Mouse (Mus musculus): ENCODE measurements around the gene Osbpl8. TPM values are rescaled to one million over a fixed set of nuclear protein-coding genes. Genes with fewer than 3 reads are reported as not detected.
A peak's percentile ranks its signal among the peaks of the same experiment; 100 is the strongest.
"Not testable (repeated sequence)": the region's sequence is repeated elsewhere in the genome, so short reads cannot be mapped to it uniquely, and the experiment has no call there.

The Osbpl8 gene
- total RNA-seq, 2 experiments from 2014 or later = 67.4 to 67.7 TPM

DNA sequence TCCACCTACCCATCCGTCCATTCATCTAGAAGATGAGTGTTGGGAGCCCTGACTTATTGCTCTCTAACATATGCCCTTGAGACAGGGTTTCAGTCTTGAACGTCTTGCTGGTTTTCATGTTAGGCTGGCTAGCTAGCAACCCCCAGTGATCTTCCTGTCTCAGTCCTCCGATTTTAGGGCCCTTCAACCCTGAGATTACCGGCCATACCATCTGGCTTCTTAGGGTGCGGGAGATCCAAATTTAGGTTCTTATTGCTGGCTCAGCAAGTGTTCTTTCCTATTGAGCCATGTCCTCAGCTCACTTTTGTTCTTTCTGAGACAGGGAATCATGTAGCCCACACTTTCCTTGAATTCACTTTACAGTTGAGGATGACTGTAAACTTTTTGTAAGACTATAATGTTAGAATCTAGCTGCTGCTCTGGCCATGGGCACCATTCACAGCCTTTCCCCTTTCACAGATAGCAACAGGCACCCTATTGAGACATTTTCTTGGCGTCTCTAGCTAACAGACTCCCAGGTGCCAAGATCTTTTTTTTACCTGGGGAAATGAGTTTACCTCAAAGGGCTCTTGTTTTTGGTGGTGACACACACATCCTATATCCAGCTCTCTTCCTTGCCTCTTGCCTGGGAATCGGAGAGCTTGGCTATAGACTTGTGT, 9.2 kb downstream of the Osbpl8 start:
- no peak for DNase-seq (ENCODE audit: extremely low spot score in 1 of 2, low spot score in 2 of 2)
- intact Hi-C loops (cut with DNase I) = no loop called here

DNA sequence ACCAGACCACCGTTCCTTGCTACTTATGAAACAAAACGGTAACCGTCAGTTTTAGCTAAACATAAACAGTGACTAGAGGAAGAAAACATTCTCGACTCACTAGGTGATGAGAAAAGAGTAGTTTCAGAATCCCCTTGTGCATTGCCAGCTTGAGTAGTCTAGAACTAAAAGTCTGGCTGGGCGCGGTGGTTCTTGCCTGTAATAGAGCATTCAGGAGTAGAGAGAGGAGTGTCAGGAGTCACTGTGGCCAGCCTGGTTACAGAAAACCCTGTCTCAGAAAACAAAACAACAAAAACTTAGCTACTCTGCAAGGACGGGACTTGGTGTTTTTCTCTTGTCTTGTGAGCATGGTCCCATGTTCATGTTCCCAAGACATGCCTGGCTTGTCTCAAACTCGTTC, 12.8 kb downstream of the Osbpl8 start:
- intact Hi-C loops (cut with DNase I) = no loop called here
- no peak for DNase-seq (ENCODE audit: extremely low spot score in 1 of 2, low spot score in 2 of 2)

DNA sequence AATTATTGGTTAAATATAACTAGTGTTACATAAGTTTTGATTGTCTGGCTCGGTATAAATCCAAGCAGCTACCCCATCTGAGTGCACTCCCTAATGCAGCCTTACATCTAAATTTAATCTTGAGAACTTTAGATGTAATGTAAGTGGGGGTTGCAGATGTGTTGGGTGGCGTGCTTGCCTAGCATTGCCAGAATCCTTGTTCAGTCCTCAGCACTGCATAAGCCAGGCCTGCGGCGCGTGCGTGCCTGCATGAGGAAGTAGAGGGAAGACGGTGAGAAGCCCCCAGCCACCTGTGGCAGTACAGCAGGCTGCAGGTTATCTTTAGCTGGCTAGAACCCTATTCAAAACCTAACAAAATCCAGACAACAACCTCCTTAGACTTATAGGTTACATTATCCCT, 13.5 kb downstream of the Osbpl8 start:
- intact Hi-C loops (cut with DNase I) = no loop called here
- peak; percentile 26 to 40 for DNase-seq (ENCODE audit: extremely low spot score in 1 of 2, low spot score in 2 of 2)

GRCm38 (mm10) chr10:111180633-111181032, 16.1 kb downstream of the Osbpl8 start:
- intact Hi-C loops (cut with DNase I) = no loop called here
- no peak for DNase-seq (ENCODE audit: extremely low spot score in 1 of 2, low spot score in 2 of 2)

- DNase-seq (ENCODE audit: extremely low spot score in 1 of 2, low spot score in 2 of 2) = no peak
- intact Hi-C loops (cut with DNase I) = no loop called here
Observed at GRCm38 (mm10) chr10:111183634-111184270, 19.2 kb downstream of the Osbpl8 start.

GRCm38 (mm10) chr10:111185574-111186269, 21.2 kb downstream of the Osbpl8 start:
- intact Hi-C loops (cut with DNase I) = no loop called here

DNA sequence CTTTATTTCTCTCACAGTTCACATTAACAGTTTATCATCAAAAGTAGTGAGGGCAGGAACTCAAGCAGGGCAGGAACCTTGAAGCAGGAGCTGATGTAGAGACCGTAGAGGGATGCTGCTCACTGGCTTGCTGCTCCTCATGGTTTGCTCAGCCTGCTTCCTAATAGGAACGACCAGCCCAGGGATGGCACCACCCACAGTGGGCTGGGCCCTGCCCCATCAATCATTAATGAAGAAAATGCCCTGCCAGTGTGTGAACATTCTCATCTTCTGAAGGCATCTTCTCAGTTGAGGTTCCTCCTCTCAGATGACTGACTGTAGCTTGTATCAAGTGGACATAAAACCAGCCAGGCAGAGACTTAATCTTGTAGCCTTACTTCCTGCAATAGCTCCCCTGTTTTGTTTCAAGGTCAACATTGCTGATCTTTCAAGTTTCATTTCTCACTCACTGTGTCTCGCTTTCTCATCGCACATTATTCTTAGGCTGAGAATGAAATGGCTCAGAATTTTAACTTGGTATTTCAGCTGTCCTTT, 24.5 kb downstream of the Osbpl8 start:
- intact Hi-C loops (cut with DNase I) = no loop called here
- DNase-seq (ENCODE audit: extremely low spot score in 1 of 2, low spot score in 2 of 2) = no peak

More at GRCm38 (mm10) chr10:111185574-111186269, 21.2 kb downstream of the Osbpl8 start:
- no peak for DNase-seq (ENCODE audit: extremely low spot score in 1 of 2, low spot score in 2 of 2)

DNA sequence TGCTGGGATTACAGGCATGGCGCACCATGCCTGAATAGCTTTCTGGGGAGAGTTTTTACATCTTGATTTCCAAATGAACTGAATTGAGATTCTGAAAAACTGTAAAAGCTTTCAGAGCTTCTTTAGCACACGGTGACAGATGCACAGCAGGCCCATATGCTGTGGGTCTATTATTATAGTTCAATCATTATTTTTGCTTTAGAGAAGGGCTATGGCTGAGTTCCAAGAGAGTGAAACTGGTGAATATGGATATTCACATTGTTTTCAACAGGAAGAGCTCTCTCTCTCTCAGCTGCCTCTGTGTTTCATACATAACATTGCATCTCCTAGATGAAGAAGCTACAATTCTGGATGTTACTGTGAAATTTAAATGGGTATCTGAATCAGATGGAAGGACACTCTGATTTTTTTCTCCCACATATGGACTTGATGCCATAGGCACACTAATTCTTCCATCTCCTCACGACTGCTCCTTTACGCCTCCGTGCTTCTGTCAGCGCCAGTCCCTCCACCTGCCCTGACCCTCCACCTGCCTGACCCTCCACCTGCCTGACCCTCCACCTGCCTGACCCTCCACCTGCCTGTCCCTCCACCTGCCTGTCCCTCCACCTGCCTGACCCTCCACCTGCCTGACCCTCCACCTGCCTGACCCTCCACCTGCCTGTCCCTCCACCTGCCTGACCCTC, 25.7 kb downstream of the Osbpl8 start:
- intact Hi-C loops (cut with DNase I) = no loop called here
- DNase-seq (ENCODE audit: extremely low spot score in 1 of 2, low spot score in 2 of 2) = peak in 1 of 2 experiments; percentile 80

GRCm38 (mm10) chr10:111193536-111193935, 29.0 kb downstream of the Osbpl8 start:
- intact Hi-C loops (cut with DNase I) = no loop called here
- DNase-seq (ENCODE audit: extremely low spot score in 1 of 2, low spot score in 2 of 2) = no peak

DNA sequence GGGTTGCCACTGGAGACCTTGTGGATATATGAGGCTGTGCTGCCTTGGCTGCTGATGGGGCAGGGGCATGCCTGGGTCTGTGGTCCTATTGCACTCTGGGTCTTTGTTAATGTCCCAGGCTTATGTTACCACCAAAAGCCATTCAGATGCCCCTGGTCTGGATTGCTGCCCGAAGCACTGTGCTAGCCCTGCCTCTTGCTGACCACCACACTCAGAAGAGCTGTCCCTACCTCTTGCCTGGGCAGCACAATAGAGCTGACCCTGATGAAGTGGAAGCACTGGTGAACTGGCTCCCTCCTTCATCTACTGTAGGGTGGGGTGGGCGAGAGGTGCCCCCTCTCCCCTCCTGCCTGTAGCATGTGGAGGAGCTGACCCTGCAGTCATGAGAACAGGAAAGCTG, 31.6 kb downstream of the Osbpl8 start:
- intact Hi-C loops (cut with DNase I) = no loop called here
- no peak for DNase-seq (ENCODE audit: extremely low spot score in 1 of 2, low spot score in 2 of 2)

- intact Hi-C loops (cut with DNase I) = not testable (repeated sequence)
Observed at GRCm38 (mm10) chr10:111198705-111199104, 34.2 kb downstream of the Osbpl8 start.

DNA sequence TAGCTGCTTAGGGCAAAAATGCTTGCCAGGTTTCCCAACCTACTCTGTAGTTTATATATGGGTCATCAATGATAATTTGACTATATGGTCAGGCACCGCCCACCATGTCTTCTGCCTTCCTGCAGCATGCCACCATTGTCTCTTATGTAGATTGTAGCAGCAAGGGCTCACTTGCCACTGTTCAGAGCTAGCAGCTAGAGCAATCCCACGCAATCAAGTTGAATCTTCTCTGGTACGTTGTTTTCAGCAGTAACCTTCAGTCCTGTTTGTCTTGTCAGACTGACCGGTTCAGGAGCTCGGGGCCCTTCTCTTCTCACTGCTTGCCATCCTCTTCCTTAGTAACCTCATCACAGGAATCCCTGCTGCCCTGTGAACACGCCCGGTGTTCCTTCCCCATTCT, 36.6 kb downstream of the Osbpl8 start:
- no peak for DNase-seq (ENCODE audit: extremely low spot score in 1 of 2, low spot score in 2 of 2)
- intact Hi-C loops (cut with DNase I) = no loop called here

More at GRCm38 (mm10) chr10:111198705-111199104, 34.2 kb downstream of the Osbpl8 start:
- DNase-seq (ENCODE audit: extremely low spot score in 1 of 2, low spot score in 2 of 2) = not testable (repeated sequence)

DNA sequence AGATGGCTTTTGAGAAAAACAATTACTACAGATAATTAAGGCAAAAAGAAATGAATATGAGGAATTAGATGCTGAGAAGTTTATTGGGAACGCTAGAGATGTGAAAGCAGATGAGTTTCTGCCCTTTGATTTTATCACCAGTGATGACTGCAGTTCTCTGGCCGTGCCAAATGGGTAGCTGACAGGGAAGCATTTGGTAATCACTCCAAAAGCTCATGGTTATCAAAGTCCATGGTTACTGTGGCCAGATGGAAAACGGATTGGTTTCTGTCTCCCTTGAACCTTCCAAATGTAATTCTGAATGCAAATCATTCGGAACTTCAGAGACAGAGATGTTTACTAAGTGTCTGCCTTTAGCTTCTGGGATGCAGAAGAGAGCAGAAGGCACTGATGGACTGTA, 37.1 kb downstream of the Osbpl8 start:
- DNase-seq (ENCODE audit: extremely low spot score in 1 of 2, low spot score in 2 of 2) = no peak
- intact Hi-C loops (cut with DNase I) = no loop called here

GRCm38 (mm10) chr10:111204089-111204488, 39.5 kb downstream of the Osbpl8 start:
- intact Hi-C loops (cut with DNase I) = no loop called here
- no peak for DNase-seq (ENCODE audit: extremely low spot score in 1 of 2, low spot score in 2 of 2)

DNA sequence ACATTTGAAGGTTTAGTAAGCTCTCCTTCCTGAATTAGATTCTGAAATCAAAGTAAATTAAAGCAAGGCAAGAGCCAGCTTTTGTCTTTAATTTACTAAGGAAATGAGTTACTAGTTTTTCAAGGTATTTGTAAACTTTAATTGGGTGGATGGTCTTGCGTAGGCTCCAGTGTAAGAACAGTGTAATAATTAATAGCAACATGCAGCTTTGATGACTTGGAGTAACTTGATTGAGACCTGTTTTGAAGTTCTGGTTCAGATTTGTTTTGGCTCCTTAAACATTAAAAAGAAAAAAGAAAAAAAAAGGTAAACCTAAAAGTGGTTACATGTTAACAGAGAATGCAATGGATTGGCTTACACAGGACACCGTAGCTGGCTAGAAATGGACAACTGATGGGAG, 40.9 kb downstream of the Osbpl8 start:
- intact Hi-C loops (cut with DNase I) = no loop called here
- DNase-seq (ENCODE audit: extremely low spot score in 1 of 2, low spot score in 2 of 2) = no peak

DNA sequence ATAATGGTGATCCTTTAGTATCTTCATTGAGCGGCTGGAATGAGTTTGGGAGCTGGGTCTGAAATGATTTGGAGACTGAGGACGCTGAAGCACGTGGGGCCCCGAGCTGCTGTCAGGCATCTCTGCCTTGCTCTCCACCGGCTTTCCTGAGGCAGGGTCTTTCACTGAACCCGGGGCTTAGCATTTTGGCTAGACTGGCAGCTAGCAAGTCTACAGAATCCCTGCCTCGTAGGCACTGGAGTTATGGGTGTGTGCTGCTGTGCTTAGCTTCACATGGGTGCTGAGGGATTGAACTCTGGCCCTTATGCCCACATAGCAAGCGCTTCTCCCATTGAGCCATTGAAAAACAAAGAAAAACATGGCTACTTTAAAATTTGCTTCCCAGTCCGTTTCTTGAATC, 42.8 kb downstream of the Osbpl8 start:
- intact Hi-C loops (cut with DNase I) = no loop called here
- DNase-seq (ENCODE audit: extremely low spot score in 1 of 2, low spot score in 2 of 2) = no peak

DNA sequence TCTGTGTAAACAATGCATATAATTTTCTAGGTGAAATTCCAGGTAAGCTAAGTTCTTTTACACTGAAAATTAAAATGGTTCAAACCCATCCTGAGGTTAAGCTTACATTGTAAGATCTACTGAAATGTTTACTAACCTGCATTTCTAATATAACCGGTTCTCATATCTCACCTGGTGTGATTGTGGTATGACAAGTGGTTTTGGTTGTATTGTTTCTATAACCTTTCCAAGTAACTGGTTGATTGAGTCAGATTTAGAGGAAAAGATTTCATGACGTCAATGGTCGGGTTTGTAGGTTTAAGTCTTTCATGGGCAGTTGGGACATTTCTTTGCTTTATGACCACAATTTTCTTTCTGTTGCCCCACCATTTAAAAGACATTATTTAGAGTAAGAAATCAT, 49.5 kb downstream of the Osbpl8 start:
- intact Hi-C loops (cut with DNase I) = no loop called here
- DNase-seq (ENCODE audit: extremely low spot score in 1 of 2, low spot score in 2 of 2) = no peak

- DNase-seq (ENCODE audit: extremely low spot score in 1 of 2, low spot score in 2 of 2) = no peak
- intact Hi-C loops (cut with DNase I) = no loop called here
Observed at GRCm38 (mm10) chr10:111214696-111215095, 50.1 kb downstream of the Osbpl8 start.

- no peak for DNase-seq (ENCODE audit: extremely low spot score in 1 of 2, low spot score in 2 of 2)
- intact Hi-C loops (cut with DNase I) = no loop called here
Observed at GRCm38 (mm10) chr10:111215572-111215971, 51.0 kb downstream of the Osbpl8 start.

Measured in left cerebral cortex, postnatal 10 days (tissue).